Mouse (Mus musculus) MEL (cell line): ENCODE data around the gene Calhm3. TPM values are rescaled to one million over a fixed set of nuclear protein-coding genes. Genes with fewer than 3 reads are reported as not detected.

Source experiments
- DNase-seq: peaks from one replicate; pipeline ENCODE4 v3.0.0; 2011; ENCODE audit warnings: low read depth, low spot score
- H3K27ac ChIP-seq: 2 replicates; pipeline ENCODE4 v1.5.1; 2012; ENCODE audit warnings: low read depth, mild to moderate bottlenecking, control low read depth, low read length, moderate library complexity; ENCODE audit not compliant: control insufficient read depth
- H3K27me3 ChIP-seq, 2 experiments: fragments of 150-350 bp in 1 of 2; sonication (generic) in 1 of 2; 2 replicates each; pipeline ENCODE4 v1.6.1; 2012; ENCODE audit warnings: low read length in 2 of 2, mild to moderate bottlenecking in 2 of 2, improper control_type of control experiment in 1 of 2, moderate library complexity in 1 of 2; ENCODE audit not compliant: insufficient read depth in 2 of 2, control insufficient read depth in 1 of 2
- H3K36me3 ChIP-seq, 2 experiments: 2 replicates each; pipeline ENCODE4 v1.6.1; 2012 to 2014; ENCODE audit warnings: low read length in 2 of 2, improper control_type of control experiment in 1 of 2, inconsistent platforms in 1 of 2, mild to moderate bottlenecking in 1 of 2; ENCODE audit not compliant: insufficient read depth in 2 of 2, control insufficient read depth in 1 of 2
- H3K4me1 ChIP-seq, 2 experiments: fragments of 150-350 bp in 1 of 2; sonication (generic) in 1 of 2; 2 replicates each; pipeline ENCODE4 v1.6.1; 2012; ENCODE audit warnings: low read length in 2 of 2, improper control_type of control experiment in 1 of 2, mild to moderate bottlenecking in 1 of 2; ENCODE audit not compliant: insufficient read depth in 2 of 2, control insufficient read depth in 1 of 2
- H3K4me3 ChIP-seq, 2 experiments: fragments of 150-350 bp in 1 of 2; sonication (generic) in 1 of 2; 2 replicates each; pipeline ENCODE4 v1.5.1; 2012; ENCODE audit warnings: low read depth in 2 of 2, low read length in 2 of 2, mild to moderate bottlenecking in 2 of 2, moderate library complexity in 2 of 2, control low read depth in 1 of 2, improper control_type of control experiment in 1 of 2; ENCODE audit not compliant: control insufficient read depth in 1 of 2, insufficient read depth in 1 of 2
- H3K79me2 ChIP-seq: 2 replicates; pipeline ENCODE4 v1.6.1; 2012; ENCODE audit warnings: mild to moderate bottlenecking, low read length, moderate library complexity; ENCODE audit not compliant: control insufficient read depth, poor library complexity, insufficient read depth
- H3K9ac ChIP-seq: 2 replicates; pipeline ENCODE4 v1.6.1; 2012; ENCODE audit warnings: low read depth, mild to moderate bottlenecking, control low read depth, low read length, moderate library complexity; ENCODE audit not compliant: control insufficient read depth, poor library complexity, severe bottlenecking
- H3K9me3 ChIP-seq: fragments of 150-350 bp; sonication (generic); replicated peaks from 2 replicates; pipeline ENCODE4 v1.6.1; 2012; ENCODE audit warnings: mild to moderate bottlenecking, low read length, improper control_type of control experiment, moderate library complexity; ENCODE audit not compliant: insufficient read depth
- CTCF ChIP-seq, 3 experiments: IDR thresholded peaks in 2 of 3; conservative IDR thresholded peaks in 1 of 3; 2 replicates each; pipeline ENCODE4 v1.5.1; 2011 to 2012; ENCODE audit warnings: low read length in 3 of 3, low read depth in 2 of 3, mild to moderate bottlenecking in 2 of 3, improper control_type of control experiment in 1 of 3, inconsistent platforms in 1 of 3, mixed read lengths in 1 of 3, moderate library complexity in 1 of 3; ENCODE audit not compliant: control insufficient read depth in 1 of 3, insufficient read depth in 1 of 3, poor library complexity in 1 of 3, severe bottlenecking in 1 of 3
- ELF1 ChIP-seq: IDR thresholded peaks from 2 replicates; pipeline ENCODE4 v1.6.1; 2014; ENCODE audit warnings: low read depth, mild to moderate bottlenecking, inconsistent platforms, low read length, improper control_type of control experiment, moderate library complexity
- ETS1 ChIP-seq: IDR thresholded peaks from 2 replicates; pipeline ENCODE4 v1.6.1; 2012; ENCODE audit warnings: low read depth, mild to moderate bottlenecking, inconsistent platforms, low read length, improper control_type of control experiment, moderate library complexity
- GABPA ChIP-seq: IDR thresholded peaks from 2 replicates; pipeline ENCODE4 v1.6.1; 2012; ENCODE audit warnings: low read depth, mild to moderate bottlenecking, inconsistent platforms, low read length, improper control_type of control experiment, moderate library complexity
- GATA1 ChIP-seq: IDR thresholded peaks from 2 replicates; pipeline ENCODE4 v1.6.1; 2011; ENCODE audit warnings: low read depth, low read length, improper control_type of control experiment
- HCFC1 ChIP-seq: IDR thresholded peaks from 2 replicates; pipeline ENCODE4 v1.6.1; 2012; ENCODE audit warnings: low read depth, mild to moderate bottlenecking, inconsistent platforms, low read length, improper control_type of control experiment, moderate library complexity
- NELFE ChIP-seq: IDR thresholded peaks from 2 replicates; pipeline ENCODE4 v1.6.1; 2011; ENCODE audit warnings: low read depth, low read length, improper control_type of control experiment
- POLR2A ChIP-seq, 2 experiments: IDR thresholded peaks; 2 replicates each; pipeline ENCODE4 v1.6.1; 2011 to 2012; ENCODE audit warnings: low read length in 2 of 2, mild to moderate bottlenecking in 2 of 2, control low read depth in 1 of 2, improper control_type of control experiment in 1 of 2, low read depth in 1 of 2, moderate library complexity in 1 of 2; ENCODE audit not compliant: control insufficient read depth in 1 of 2, insufficient read depth in 1 of 2, poor library complexity in 1 of 2
- POLR2AphosphoS2 ChIP-seq: IDR thresholded peaks from 2 replicates; pipeline ENCODE4 v1.6.1; 2011; ENCODE audit warnings: low read length, improper control_type of control experiment
- POLR2AphosphoS5 ChIP-seq: IDR thresholded peaks from 2 replicates; pipeline ENCODE4 v1.6.1; 2012; ENCODE audit warnings: low read depth, borderline replicate concordance, mild to moderate bottlenecking, inconsistent platforms, low read length, moderate library complexity, mixed read lengths
- RAD21 ChIP-seq: IDR thresholded peaks from 2 replicates; pipeline ENCODE4 v1.6.1; 2011; ENCODE audit warnings: mild to moderate bottlenecking, low read depth, low read length, improper control_type of control experiment
- RCOR1 ChIP-seq: IDR thresholded peaks from 2 replicates; pipeline ENCODE4 v1.6.1; 2012; ENCODE audit warnings: low read depth, mild to moderate bottlenecking, inconsistent platforms, low read length, improper control_type of control experiment
- SIN3A ChIP-seq: IDR thresholded peaks from 2 replicates; pipeline ENCODE4 v1.6.1; 2012; ENCODE audit warnings: low read length, improper control_type of control experiment, inconsistent platforms
- SMC3 ChIP-seq: IDR thresholded peaks from 2 replicates; pipeline ENCODE4 v1.6.1; 2011; ENCODE audit warnings: low read depth, low read length, improper control_type of control experiment
- TAL1 ChIP-seq: IDR thresholded peaks from 2 replicates; pipeline ENCODE4 v1.6.1; 2012; ENCODE audit warnings: mild to moderate bottlenecking, inconsistent platforms, low read length, moderate library complexity, mixed read lengths
- TCF12 ChIP-seq: IDR thresholded peaks from 2 replicates; pipeline ENCODE4 v1.6.1; 2014; ENCODE audit warnings: low read depth, mild to moderate bottlenecking, inconsistent platforms, low read length, improper control_type of control experiment, moderate library complexity
- USF2 ChIP-seq, 2 experiments: IDR thresholded peaks; 2 replicates each; pipeline ENCODE4 v1.6.1; 2011 to 2012; ENCODE audit warnings: improper control_type of control experiment in 2 of 2, low read length in 2 of 2, borderline replicate concordance in 1 of 2, inconsistent platforms in 1 of 2, low read depth in 1 of 2, mild to moderate bottlenecking in 1 of 2; ENCODE audit not compliant: insufficient read depth in 1 of 2
- ZKSCAN1 ChIP-seq: IDR thresholded peaks from 2 replicates; pipeline ENCODE4 v1.6.1; 2012; ENCODE audit warnings: low read depth, mild to moderate bottlenecking, inconsistent platforms, low read length, improper control_type of control experiment, moderate library complexity
- ZMIZ1 ChIP-seq: IDR thresholded peaks from 2 replicates; pipeline ENCODE4 v1.6.1; 2012; ENCODE audit warnings: low read depth, mild to moderate bottlenecking, inconsistent platforms, low read length, improper control_type of control experiment, moderate library complexity
- ZNF384 ChIP-seq: IDR thresholded peaks from 2 replicates; pipeline ENCODE4 v1.6.1; 2012; ENCODE audit warnings: low read depth, mild to moderate bottlenecking, inconsistent platforms, low read length, improper control_type of control experiment
- polyA plus RNA-seq, 2 experiments: library from polyadenylated mRNA; stranded (reverse) in 1 of 2; unstranded in 1 of 2; fragments of >175 nt in 1 of 2; fragments of >200 nt in 1 of 2; gene quantifications; 2 replicates each; pipeline versions ENCODE4 v1.2.1 to v1.2.4; 2012; ENCODE audit warnings: low replicate concordance in 2 of 2, low read depth in 1 of 2; ENCODE audit not compliant: insufficient read length in 2 of 2, insufficient read depth in 1 of 2, missing spikeins in 1 of 2
- total RNA-seq: library from RNA; depleted of rRNA; stranded (reverse); fragments of 300-350 nt; gene quantifications from 2 replicates; pipeline ENCODE4 v1.2.3, GENCODE M21; 2012

Calhm3 gene
- total and polyA plus RNA-seq, 3 experiments: not detected

DNA sequence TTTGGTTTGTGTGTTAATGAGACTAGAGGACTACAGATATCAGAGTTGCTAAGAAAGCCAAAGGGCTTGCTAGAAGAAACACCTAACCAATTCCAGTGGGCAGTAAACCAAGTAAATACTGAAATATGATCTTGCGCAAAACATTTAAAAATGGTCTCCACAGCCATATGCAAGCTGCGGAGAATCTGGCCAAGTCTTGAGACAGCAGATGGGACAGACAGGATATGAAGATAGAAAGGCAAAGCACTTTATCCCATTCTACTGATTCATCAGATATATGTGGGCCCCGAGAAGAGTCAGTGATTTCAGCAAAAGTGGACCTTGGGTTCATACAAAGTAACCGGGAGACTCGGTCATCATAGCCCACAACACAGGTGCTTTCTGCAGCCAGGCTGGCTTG lies 34.6 kb upstream of the Calhm3 start:
- Histone ChIP-seq H3K4me3 (no peak overlapping the region), H3K27ac (no peak overlapping the region), H3K79me2 (no peaks in the 10 kb centered on the region)
- TF ChIP-seq POLR2A (IDR thresholded peaks at IDR 0.05; ENCODE audit: control insufficient read depth in 1 of 2, insufficient read depth in 1 of 2, low read depth in 1 of 2, low read length in 2 of 2, poor library complexity in 1 of 2): no peak
- no peak for TF ChIP-seq NELFE
- no peak for TF ChIP-seq ZNF384
- no peak for TF ChIP-seq CTCF (IDR thresholded peaks at IDR 0.05 in 2 of 3, conservative IDR thresholded peaks at IDR 0.05 in 1 of 3; ENCODE audit: control insufficient read depth in 1 of 3, insufficient read depth in 1 of 3, low read depth in 2 of 3, low read length in 3 of 3, poor library complexity in 1 of 3, severe bottlenecking in 1 of 3)
- no peak for TF ChIP-seq SIN3A
- TF ChIP-seq SMC3: no peak
- TF ChIP-seq ZKSCAN1: no peak
- no peak for TF ChIP-seq TCF12
- no peak for TF ChIP-seq ETS1
- TF ChIP-seq ELF1: no peak
- no peak for TF ChIP-seq TAL1
- no peak for TF ChIP-seq RAD21
- TF ChIP-seq RCOR1: no peak
- no peak for TF ChIP-seq GABPA
- TF ChIP-seq, all 39 proteins: peak for 0
- peaks cover 0 to 2% of the 10 kb centered on the region in 2 experiments; a peak in 1 of 4 replicates for H3K4me1 ChIP-seq
- H3K9ac ChIP-seq: no peak overlapping the region
- no peaks in the 10 kb centered on the region for H3K9me3 ChIP-seq
- DNase-seq: no peak
- H3K27me3 ChIP-seq: peaks cover 0 to 8% of the 10 kb centered on the region in 2 experiments; a peak in 3 of 4 replicates
- H3K36me3 ChIP-seq: no peaks in the 10 kb centered on the region

DNA sequence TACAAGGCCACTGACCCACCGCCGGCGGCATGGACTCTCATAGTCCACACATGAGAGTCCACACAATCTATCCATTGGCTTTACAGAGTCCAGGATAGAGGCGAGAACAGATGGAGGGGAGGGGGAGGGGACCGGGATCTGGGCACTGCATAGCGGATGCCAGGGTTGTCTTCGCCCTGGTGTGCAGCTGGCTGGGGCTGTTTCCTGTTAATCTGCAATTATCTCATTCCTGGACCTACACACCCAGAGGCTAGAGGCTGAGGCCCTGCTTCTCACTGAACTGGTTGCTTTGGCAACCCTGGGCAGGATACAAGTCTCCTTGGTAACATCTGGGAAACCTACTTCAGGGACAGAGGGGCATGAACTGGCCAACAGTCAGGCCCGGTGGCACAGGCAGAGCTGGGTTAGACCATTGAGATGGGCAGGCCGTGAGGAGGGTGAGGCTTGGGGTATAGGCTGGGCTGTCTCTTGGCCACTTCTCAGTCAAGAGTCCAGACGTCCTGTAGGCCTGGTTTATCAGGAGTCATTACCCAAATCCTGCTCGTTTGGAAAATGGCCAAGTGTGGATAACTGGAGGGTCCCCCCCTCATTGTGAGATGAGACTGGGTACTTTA lies 31.1 kb upstream of the Calhm3 start:
- Histone ChIP-seq H3K4me1 (no peaks in the 10 kb centered on the region), H3K9me3 (no peaks in the 10 kb centered on the region), H3K79me2 (no peaks in the 10 kb centered on the region), H3K4me3 (no peak overlapping the region), H3K27ac (no peak overlapping the region), H3K27me3 (peaks cover 3 to 16% of the 10 kb centered on the region in 2 experiments), H3K36me3 (no peaks in the 10 kb centered on the region), H3K9ac (no peak overlapping the region)
- no peak for DNase-seq
- TF ChIP-seq RCOR1 (no peak), POLR2AphosphoS5 (no peak), USF2 (IDR thresholded peaks at IDR 0.05; ENCODE audit: borderline replicate concordance in 1 of 2, insufficient read depth in 1 of 2, low read depth in 1 of 2, low read length in 2 of 2) (no peak), HCFC1 (no peak), ZMIZ1 (no peak), GATA1 (no peak), ZNF384 (no peak), TAL1 (no peak), POLR2AphosphoS2 (no peak)
